Mouse (Mus musculus): ENCODE data around the gene Cnnm2. TPM values are rescaled to one million over a fixed set of nuclear protein-coding genes. Genes with fewer than 3 reads are reported as not detected.
"Not testable (repeated sequence)": the region's sequence is repeated elsewhere in the genome, so short reads cannot be mapped to it uniquely, and the experiment has no call there.

The Cnnm2 gene
- total and polyA plus RNA-seq, 2 experiments from 2014 or later = 9.5 to 47.2 TPM

DNA sequence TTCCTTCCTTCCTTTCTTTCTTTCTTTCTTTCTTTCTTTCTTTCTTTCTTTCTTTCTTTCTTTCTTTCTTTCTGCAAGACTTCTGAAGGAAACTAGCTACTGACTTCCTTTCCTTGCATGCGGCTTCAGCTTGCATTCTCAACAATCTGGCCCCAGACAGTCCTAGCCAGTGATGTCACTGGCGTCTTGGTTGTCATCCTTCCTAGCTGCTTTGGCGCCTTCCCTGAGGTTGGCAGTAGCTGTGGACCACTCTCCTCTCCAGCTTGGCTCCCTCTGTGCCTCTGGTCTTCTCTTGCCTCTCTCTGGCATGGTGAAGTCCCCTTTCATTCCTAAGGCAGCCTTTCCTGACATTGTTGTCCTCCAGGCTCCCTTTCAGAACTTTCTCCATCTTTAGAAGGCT, 15.5 kb downstream of the Cnnm2 start:
- DNase-seq (ENCODE audit: low spot score) = no peak
- Histone ChIP-seq H3K4me2 (ENCODE audit: low read depth, low read length) (no peak overlapping the region), H3K9me3 (ENCODE audit: low read length) (no peaks in the 10 kb centered on the region), H3K36me3 (ENCODE audit: insufficient read depth, low read length) (no peaks in the 10 kb centered on the region), H3K27ac (no peak overlapping the region), H3K4me1 (ENCODE audit: insufficient read depth, low read length) (no peaks in the 10 kb centered on the region), H3K9ac (replicated peaks; ENCODE audit: low read length) (no peak overlapping the region), H3K4me3 (ENCODE audit: low read length) (no peak overlapping the region), H3K27me3 (ENCODE audit: insufficient read depth, low read length) (no peaks in the 10 kb centered on the region)
- no peak for TF ChIP-seq CTCF (IDR thresholded peaks at IDR 0.05; ENCODE audit: low read depth)
- WGBS = 69% methylated on average over 3 of the region's 3 CpGs
- ATAC-seq = no peak

DNA sequence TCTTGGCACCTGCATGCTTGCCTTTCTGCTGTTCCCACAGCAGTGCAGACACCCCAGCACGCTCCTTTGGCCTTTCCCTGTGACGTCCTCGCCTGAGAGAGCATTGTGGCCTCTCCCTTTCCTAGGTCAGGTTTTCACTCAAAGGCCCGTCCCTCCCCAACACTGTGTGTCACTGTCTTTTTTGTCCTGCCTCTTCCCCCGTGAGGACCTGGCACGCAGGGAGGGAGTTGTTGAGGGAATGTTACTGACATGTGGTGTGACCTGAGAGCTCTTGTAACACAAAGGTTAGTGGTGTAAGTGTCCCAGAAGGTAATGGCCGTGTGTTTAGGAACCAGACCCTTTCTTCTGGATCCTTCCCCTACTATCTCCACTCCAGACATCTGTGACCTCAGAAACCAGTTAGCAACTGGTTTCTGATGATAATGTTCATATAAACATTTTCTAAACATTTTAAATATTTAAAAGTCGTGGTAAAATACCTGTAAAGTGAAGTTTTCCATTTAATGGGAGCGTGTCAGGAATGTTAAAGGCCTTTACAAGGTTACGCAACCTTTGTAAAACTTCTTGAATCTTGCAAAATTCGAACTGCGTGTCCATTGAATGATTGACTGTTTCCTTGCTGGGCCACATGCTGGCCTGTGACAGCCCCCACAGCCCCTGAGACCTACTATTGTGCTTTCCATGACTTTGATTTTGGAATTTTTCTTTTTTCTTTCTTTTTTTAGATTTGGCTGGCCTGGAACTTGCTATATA, 16.7 kb downstream of the Cnnm2 start:
- 68% methylated on average over 12 of the region's 12 CpGs for WGBS
- Histone ChIP-seq H3K4me1 (ENCODE audit: insufficient read depth, low read length) (no peaks in the 10 kb centered on the region), H3K27me3 (ENCODE audit: insufficient read depth, low read length) (no peaks in the 10 kb centered on the region), H3K27ac (no peak overlapping the region), H3K36me3 (ENCODE audit: insufficient read depth, low read length) (no peaks in the 10 kb centered on the region), H3K4me3 (ENCODE audit: low read length) (no peak overlapping the region), H3K9ac (replicated peaks; ENCODE audit: low read length) (no peak overlapping the region), H3K9me3 (ENCODE audit: low read length) (no peaks in the 10 kb centered on the region), H3K4me2 (ENCODE audit: low read depth, low read length) (no peak overlapping the region)
- TF ChIP-seq CTCF (IDR thresholded peaks at IDR 0.05; ENCODE audit: low read depth) = no peak
- ATAC-seq (no peak), DNase-seq (ENCODE audit: low spot score) (no peak)

- H3K36me3 ChIP-seq (ENCODE audit: insufficient read depth, low read length); H3K9me3 ChIP-seq (ENCODE audit: low read length); H3K4me3 ChIP-seq (ENCODE audit: low read length); H3K4me2 ChIP-seq (ENCODE audit: low read depth, low read length); H3K27ac ChIP-seq; H3K27me3 ChIP-seq (ENCODE audit: insufficient read depth, low read length); H3K4me1 ChIP-seq (ENCODE audit: insufficient read depth, low read length); H3K9ac ChIP-seq (replicated peaks; ENCODE audit: low read length); ATAC-seq; DNase-seq (ENCODE audit: low spot score): not testable (repeated sequence)
- 95% methylated on average over 1 of the region's 1 CpGs for WGBS
Observed at GRCm38 (mm10) chr19:46779130-46779529, 17.7 kb downstream of the Cnnm2 start.

DNA sequence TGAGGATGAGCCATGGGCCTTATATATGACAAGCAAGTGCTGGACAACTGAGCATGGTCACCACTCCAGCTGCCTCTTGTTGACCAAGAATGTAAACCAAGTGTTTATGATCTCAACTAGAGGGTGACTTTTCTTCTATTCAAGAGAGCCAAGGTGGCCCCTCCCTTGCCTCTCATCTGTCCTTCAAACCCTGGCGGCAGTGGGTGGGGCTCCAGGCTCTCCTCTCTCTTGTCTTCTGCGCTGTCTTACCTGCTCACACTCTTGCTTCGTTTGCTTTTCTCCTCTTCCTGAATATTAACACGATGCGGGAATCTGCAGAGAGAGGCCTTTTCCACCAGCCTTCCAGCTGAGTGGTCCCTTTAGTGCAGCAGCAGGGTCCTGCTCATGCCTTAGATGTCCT, 22.6 kb downstream of the Cnnm2 start:
- Histone ChIP-seq H3K9ac (replicated peaks; ENCODE audit: low read length) (no peak overlapping the region), H3K4me1 (ENCODE audit: insufficient read depth, low read length) (no peaks in the 10 kb centered on the region), H3K4me2 (ENCODE audit: low read depth, low read length) (no peak overlapping the region), H3K27me3 (ENCODE audit: insufficient read depth, low read length) (no peaks in the 10 kb centered on the region), H3K9me3 (ENCODE audit: low read length) (no peaks in the 10 kb centered on the region), H3K4me3 (ENCODE audit: low read length) (no peak overlapping the region), H3K36me3 (ENCODE audit: insufficient read depth, low read length) (no peaks in the 10 kb centered on the region), H3K27ac (no peak overlapping the region)
- no peak for TF ChIP-seq CTCF (IDR thresholded peaks at IDR 0.05; ENCODE audit: low read depth)
- ATAC-seq (no peak), DNase-seq (ENCODE audit: low spot score) (no peak)
- 65% methylated on average over 5 of the region's 5 CpGs for WGBS

DNA sequence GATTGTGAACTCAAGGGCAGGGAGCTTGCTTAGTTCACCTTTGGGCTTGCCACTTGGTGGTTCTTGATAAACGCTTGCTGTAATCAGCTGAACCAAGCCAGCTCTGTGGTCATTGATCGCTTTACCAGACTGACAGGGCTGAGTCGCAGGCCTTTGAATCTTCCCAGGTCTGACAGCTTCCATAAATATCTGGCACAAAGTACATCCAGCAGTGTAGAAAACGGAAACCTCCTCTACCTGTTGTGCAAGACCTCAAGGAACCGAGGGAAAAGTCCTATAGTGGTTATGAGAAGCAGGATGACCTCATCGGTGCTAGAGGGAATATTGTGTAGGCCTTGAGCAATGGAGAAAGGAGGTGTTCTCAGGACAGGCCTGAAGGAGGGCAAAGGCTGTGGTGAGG, 23.1 kb downstream of the Cnnm2 start:
- ATAC-seq = no peak
- no peak overlapping the region for H3K9ac ChIP-seq (replicated peaks; ENCODE audit: low read length)
- no peak overlapping the region for H3K4me2 ChIP-seq (ENCODE audit: low read depth, low read length)
- H3K27me3 ChIP-seq (ENCODE audit: insufficient read depth, low read length) = no peaks in the 10 kb centered on the region
- H3K27ac ChIP-seq = no peak overlapping the region
- DNase-seq (ENCODE audit: low spot score) = no peak
- no peaks in the 10 kb centered on the region for H3K4me1 ChIP-seq (ENCODE audit: insufficient read depth, low read length)
- WGBS = 85% methylated on average over 6 of the region's 6 CpGs
- no peaks in the 10 kb centered on the region for H3K9me3 ChIP-seq (ENCODE audit: low read length)
- no peak for TF ChIP-seq CTCF (IDR thresholded peaks at IDR 0.05; ENCODE audit: low read depth)
- H3K4me3 ChIP-seq (ENCODE audit: low read length) = no peak overlapping the region
- H3K36me3 ChIP-seq (ENCODE audit: insufficient read depth, low read length) = no peaks in the 10 kb centered on the region

DNA sequence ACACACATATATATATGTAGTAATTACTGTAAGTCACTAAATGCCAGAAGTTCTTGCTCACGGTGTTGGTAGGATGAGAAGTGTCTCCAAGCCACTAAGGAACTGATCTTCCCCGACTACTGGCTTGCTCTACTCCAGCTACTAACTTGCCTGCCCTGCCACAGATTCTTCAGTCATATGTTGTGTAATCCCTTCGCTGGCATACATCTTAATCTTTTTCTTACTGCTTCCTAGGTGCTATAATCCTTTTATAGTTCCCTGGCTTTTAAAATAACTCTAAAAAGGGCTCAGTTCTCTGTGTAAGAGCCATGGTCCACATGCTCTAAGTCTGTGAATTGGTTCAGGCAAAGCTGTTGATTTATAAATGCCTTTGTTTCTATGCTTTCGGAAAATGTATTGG, 24.2 kb downstream of the Cnnm2 start:
- TF ChIP-seq CTCF (IDR thresholded peaks at IDR 0.05; ENCODE audit: low read depth) = no peak
- Histone ChIP-seq H3K4me2 (ENCODE audit: low read depth, low read length) (no peak overlapping the region), H3K4me1 (ENCODE audit: insufficient read depth, low read length) (no peaks in the 10 kb centered on the region), H3K9ac (replicated peaks; ENCODE audit: low read length) (no peak overlapping the region), H3K36me3 (ENCODE audit: insufficient read depth, low read length) (no peaks in the 10 kb centered on the region), H3K4me3 (ENCODE audit: low read length) (no peak overlapping the region), H3K9me3 (ENCODE audit: low read length) (no peaks in the 10 kb centered on the region), H3K27ac (no peak overlapping the region), H3K27me3 (ENCODE audit: insufficient read depth, low read length) (no peaks in the 10 kb centered on the region)
- no peak for DNase-seq (ENCODE audit: low spot score)
- 79% methylated on average over 4 of the region's 4 CpGs for WGBS
- no peak for ATAC-seq

- H3K27ac ChIP-seq = no peak overlapping the region
- ATAC-seq (no peak), DNase-seq (ENCODE audit: low spot score) (no peak)
- no peak for TF ChIP-seq CTCF (IDR thresholded peaks at IDR 0.05; ENCODE audit: low read depth)
- 93% methylated on average over 1 of the region's 1 CpGs for WGBS
- no peaks in the 10 kb centered on the region for H3K27me3 ChIP-seq (ENCODE audit: insufficient read depth, low read length)
- no peak overlapping the region for H3K4me3 ChIP-seq (ENCODE audit: low read length)
- H3K4me1 ChIP-seq (ENCODE audit: insufficient read depth, low read length) = no peaks in the 10 kb centered on the region
- no peak overlapping the region for H3K9ac ChIP-seq (replicated peaks; ENCODE audit: low read length)
- H3K4me2 ChIP-seq (ENCODE audit: low read depth, low read length) = no peak overlapping the region
- no peaks in the 10 kb centered on the region for H3K36me3 ChIP-seq (ENCODE audit: insufficient read depth, low read length)
- no peaks in the 10 kb centered on the region for H3K9me3 ChIP-seq (ENCODE audit: low read length)
Observed at GRCm38 (mm10) chr19:46789782-46790181, 28.4 kb downstream of the Cnnm2 start.

Measured in hindbrain, postnatal 0 days (tissue).